Mouse (Mus musculus) lung, embryonic 14.5 days (tissue): ENCODE data around the gene Slc22a17. TPM values are rescaled to one million over a fixed set of nuclear protein-coding genes. Genes with fewer than 3 reads are reported as not detected.

Source experiments
- ATAC-seq: fragments of 200-750 bp; cut with Nextera tagmentation; 2 replicates; pipeline ENCODE4 v1.8.0; 2017; ENCODE audit warnings: mild to moderate bottlenecking, moderate TSS enrichment, moderate library complexity; ENCODE audit not compliant: insufficient read depth
- DNase-seq: peaks from one replicate; pipeline ENCODE4 v3.0.0-alpha.2; 2015
- H3K27ac ChIP-seq: fragments of 300-500 bp; sonication (generic); 2 replicates; pipeline ENCODE4 v1.5.1; 2014; ENCODE audit warnings: low read depth, mild to moderate bottlenecking, moderate library complexity
- H3K27me3 ChIP-seq: fragments of 300-500 bp; sonication (generic); 2 replicates; pipeline ENCODE4 v1.6.1; 2014; ENCODE audit warnings: low read length, control low read depth; ENCODE audit not compliant: insufficient read depth
- H3K36me3 ChIP-seq: fragments of 300-500 bp; sonication (generic); 2 replicates; pipeline ENCODE4 v1.6.1; 2014; ENCODE audit warnings: control low read depth; ENCODE audit not compliant: insufficient read depth
- H3K4me1 ChIP-seq: fragments of 300-500 bp; sonication (generic); 2 replicates; pipeline ENCODE4 v1.6.1; 2014; ENCODE audit warnings: antibody characterized with exemption, control low read depth; ENCODE audit not compliant: insufficient read depth
- H3K4me2 ChIP-seq: fragments of 300-500 bp; sonication (generic); 2 replicates; pipeline ENCODE4 v1.6.1; 2014; ENCODE audit warnings: mild to moderate bottlenecking
- H3K4me3 ChIP-seq: fragments of 300-500 bp; sonication (generic); 2 replicates; pipeline ENCODE4 v1.5.1; 2014; ENCODE audit warnings: low read depth, low read length
- H3K9ac ChIP-seq: fragments of 300-500 bp; sonication (generic); 2 replicates; pipeline ENCODE4 v1.6.1; 2014
- H3K9me3 ChIP-seq: fragments of 300-500 bp; sonication (generic); 2 replicates; pipeline ENCODE4 v1.6.1; 2016; ENCODE audit warnings: low read depth, low read length, control low read depth
- CTCF ChIP-seq: IDR thresholded peaks from 2 replicates; pipeline ENCODE4 v1.5.1; 2016; ENCODE audit warnings: antibody characterized with exemption, low read depth
- WGBS: fragments of 180-500 bp; shearing (Covaris S2); extraction: QIAGEN DNeasy Blood & Tissue Kit; methylation state at CpG from one replicate; pipeline ENCODE4 v1.1.7; 2014; 5-methylcytosine and 5-hydroxymethylcytosine counted together
- polyA plus RNA-seq: library from polyadenylated mRNA; unstranded; fragments of >200 nt; fragmentation: Nextera tagmentation; extraction: Ambion mirVana; gene quantifications from 2 replicates; pipeline ENCODE4 v1.2.1, GENCODE M21; 2014

Gene Slc22a17
- polyA plus RNA-seq, 1 experiment from 2014 or later, result 29.2 TPM

DNA sequence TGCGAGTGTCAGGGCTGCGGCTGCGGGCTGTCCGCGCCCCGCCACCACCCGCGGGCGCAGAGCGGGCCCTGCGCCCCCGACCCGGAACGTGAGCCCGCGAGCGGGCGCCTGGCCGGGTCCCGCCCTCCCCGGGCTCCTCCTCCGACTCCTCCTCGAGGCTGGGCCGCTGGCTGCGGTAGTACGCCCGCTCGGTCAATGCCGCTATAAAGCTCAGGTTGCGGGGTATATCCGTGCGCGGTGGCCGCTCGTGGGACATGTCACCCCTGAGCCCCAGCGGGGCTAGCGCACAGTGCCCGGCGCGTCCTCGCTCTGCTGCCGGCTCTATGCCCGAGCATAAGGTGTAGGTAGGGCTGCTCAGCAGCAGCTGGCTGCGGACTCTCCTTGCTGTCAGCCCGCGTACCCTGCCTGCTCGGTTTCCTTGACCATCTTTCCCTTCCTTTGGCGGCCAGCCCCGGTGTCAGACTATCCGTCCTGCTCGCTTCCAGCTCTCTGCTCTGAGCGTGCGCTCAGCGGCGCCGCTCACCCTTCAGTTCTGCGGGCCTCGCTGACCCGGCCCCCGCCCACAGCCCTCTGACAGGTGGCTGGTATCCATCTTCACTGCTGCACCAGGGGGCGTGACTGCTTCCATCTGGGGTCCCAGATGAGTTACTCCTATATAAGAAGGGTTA, 35.8 kb downstream of the Slc22a17 start, which contains the start of gene Ppp1r3e:
Gene Ppp1r3e, minus strand, starts transcription at position 503 of the 668 bp plus-strand sequence.
- Histone ChIP-seq H3K9ac (peak within 1 kb of the TSS; percentile 72), H3K27me3 (peaks cover 22% of the 10 kb centered on the region), H3K4me1 (peaks cover 6% of the 10 kb centered on the region; the same call in 1 of the 2 replicates), H3K36me3 (no peaks in the 10 kb centered on the region), H3K9me3 (no peaks in the 10 kb centered on the region), H3K4me2 (peak within 1 kb of the TSS; percentile 99), H3K27ac (peak within 1 kb of the TSS; percentile 55), H3K4me3 (peak within 1 kb of the TSS; percentile 71)
- DNase-seq (peak; percentile 70), ATAC-seq (peak; percentile 80)
- TF ChIP-seq CTCF, result no peak
- under 1% methylated on average over 52 of the region's 61 CpGs for WGBS

DNA sequence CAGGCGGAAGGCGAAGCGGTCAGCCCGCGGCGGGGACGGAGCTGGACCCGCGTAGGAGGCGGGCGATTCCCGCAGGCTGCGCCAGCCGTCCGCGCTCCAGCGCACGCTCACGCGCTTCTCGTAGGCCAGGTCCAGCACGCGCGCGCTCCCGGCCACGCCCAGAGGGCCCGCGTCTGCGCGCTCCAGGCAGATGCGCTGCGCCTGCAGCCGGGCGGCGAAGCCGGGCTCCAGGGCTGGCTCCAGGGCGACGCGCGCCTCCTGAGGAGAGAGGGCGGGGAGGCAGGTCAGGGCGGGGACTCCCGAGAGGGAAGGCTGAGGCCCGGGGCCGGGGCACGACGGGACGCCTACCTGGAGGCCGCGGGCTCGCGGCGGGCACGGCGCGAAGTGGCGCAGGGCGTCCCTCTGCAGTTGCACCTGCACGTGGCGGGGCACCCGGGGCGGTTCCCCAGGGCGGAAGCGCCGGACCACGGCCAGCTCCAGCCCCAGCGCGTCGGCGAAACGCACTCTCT, 36.3 kb downstream of the Slc22a17 start:
- Histone ChIP-seq H3K4me2 (peak overlapping the region; percentile 99), H3K27ac (peak overlapping the region; percentile 55), H3K4me3 (peak overlapping the region; percentile 71), H3K27me3 (peaks cover 22% of the 10 kb centered on the region), H3K4me1 (peaks cover 6% of the 10 kb centered on the region; the same call in 1 of the 2 replicates), H3K9me3 (no peaks in the 10 kb centered on the region), H3K9ac (peak overlapping the region; percentile 72), H3K36me3 (no peaks in the 10 kb centered on the region)
- DNase-seq (peak; percentile 93), ATAC-seq (peak; percentile 90)
- 1% methylated on average over 63 of the region's 72 CpGs for WGBS
- no peak for TF ChIP-seq CTCF

GRCm38 (mm10) chr14:54875844-54876538, 36.9 kb downstream of the Slc22a17 start:
- no peak for TF ChIP-seq CTCF
- peak overlapping the region; percentile 72 for H3K9ac ChIP-seq
- H3K27me3 ChIP-seq, result peaks cover 22% of the 10 kb centered on the region
- no peaks in the 10 kb centered on the region for H3K36me3 ChIP-seq
- DNase-seq, result peak; percentile 52
- peak overlapping the region; percentile 71 for H3K4me3 ChIP-seq
- ATAC-seq, result peak; percentile 43; the same call in 1 of the 2 replicates
- H3K27ac ChIP-seq, result peak overlapping the region; percentile 55; the same call in 1 of the 2 replicates
- peak overlapping the region; percentile 99 for H3K4me2 ChIP-seq
- WGBS, result under 1% methylated on average over 36 of the region's 36 CpGs
- no peaks in the 10 kb centered on the region for H3K9me3 ChIP-seq
- H3K4me1 ChIP-seq, result peaks cover 6% of the 10 kb centered on the region; the same call in 1 of the 2 replicates

DNA sequence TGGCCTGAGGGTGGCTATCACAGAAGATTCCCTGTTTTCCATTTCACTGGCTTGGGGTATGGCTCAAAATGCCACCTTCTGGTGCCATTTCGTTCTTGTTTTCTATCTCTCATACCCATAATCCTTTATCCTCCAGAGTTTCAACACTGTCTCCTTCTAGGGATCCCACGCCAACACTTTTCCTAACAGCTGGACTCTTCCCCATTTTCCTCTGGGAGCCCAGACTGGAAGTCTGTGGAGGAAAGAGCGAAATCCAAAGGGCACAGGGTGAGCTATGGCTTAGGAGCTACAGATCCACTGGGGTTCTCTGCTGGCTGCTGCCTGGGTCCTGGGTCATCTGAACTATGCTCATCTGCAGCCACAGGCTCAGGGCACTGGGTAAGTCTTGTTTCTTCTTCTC, 38.8 kb downstream of the Slc22a17 start:
- no peak for TF ChIP-seq CTCF
- WGBS, result 78% methylated on average over 3 of the region's 3 CpGs
- Histone ChIP-seq H3K4me2 (no peak overlapping the region), H3K4me1 (peaks cover 6% of the 10 kb centered on the region; the same call in 1 of the 2 replicates), H3K4me3 (no peak overlapping the region), H3K27ac (no peak overlapping the region), H3K9ac (no peak overlapping the region), H3K36me3 (no peaks in the 10 kb centered on the region), H3K9me3 (no peaks in the 10 kb centered on the region), H3K27me3 (peaks cover 22% of the 10 kb centered on the region)
- no peak for ATAC-seq
- DNase-seq, result no peak

GRCm38 (mm10) chr14:54870861-54871260, 42.1 kb downstream of the Slc22a17 start, which contains the start of gene Homez:
Gene Homez (minus strand): TSS chr14:54870961.
- Histone ChIP-seq H3K27ac (no peak within 1 kb of the TSS), H3K36me3 (no peaks in the 10 kb centered on the region), H3K4me2 (no peak within 1 kb of the TSS), H3K4me3 (no peak within 1 kb of the TSS), H3K4me1 (no peaks in the 10 kb centered on the region), H3K9ac (no peak within 1 kb of the TSS), H3K27me3 (peaks cover 6% of the 10 kb centered on the region; the same call in 1 of the 2 replicates), H3K9me3 (no peaks in the 10 kb centered on the region)
- ATAC-seq (no peak), DNase-seq (no peak)
- no peak for TF ChIP-seq CTCF
- 86% methylated on average over 5 of the region's 5 CpGs for WGBS

DNA sequence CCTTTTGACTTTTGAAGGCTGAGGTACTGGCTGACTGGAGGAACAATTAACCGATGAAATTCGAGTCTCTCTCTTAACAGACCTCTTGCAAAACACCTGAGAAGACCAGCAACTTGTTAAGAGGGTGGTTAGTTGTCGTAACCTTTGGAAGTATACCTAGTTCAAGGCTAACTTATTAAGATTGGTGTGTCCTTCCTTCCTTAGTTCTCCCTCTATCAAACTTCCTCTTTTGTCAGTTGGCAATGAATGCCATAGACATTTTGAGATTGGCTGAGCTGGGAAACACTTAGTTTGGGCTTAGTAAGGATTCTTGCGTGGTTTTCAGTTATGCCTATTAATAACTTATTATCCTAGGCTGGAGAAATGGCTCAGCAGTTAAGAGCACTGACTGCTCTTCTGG, 44.9 kb downstream of the Slc22a17 start:
- no peak overlapping the region for H3K4me2 ChIP-seq
- H3K4me3 ChIP-seq, result no peak overlapping the region
- H3K9ac ChIP-seq, result no peak overlapping the region
- DNase-seq, result no peak
- no peak overlapping the region for H3K27ac ChIP-seq
- no peaks in the 10 kb centered on the region for H3K27me3 ChIP-seq
- no peak for TF ChIP-seq CTCF
- H3K36me3 ChIP-seq, result no peaks in the 10 kb centered on the region
- no peak for ATAC-seq
- WGBS, result 87% methylated on average over 4 of the region's 4 CpGs
- no peaks in the 10 kb centered on the region for H3K4me1 ChIP-seq
- H3K9me3 ChIP-seq, result no peaks in the 10 kb centered on the region

- no peak overlapping the region for H3K9ac ChIP-seq
- DNase-seq (peak; percentile 40), ATAC-seq (no peak)
- no peaks in the 10 kb centered on the region for H3K27me3 ChIP-seq
- H3K27ac ChIP-seq, result no peak overlapping the region
- H3K4me3 ChIP-seq, result no peak overlapping the region
- H3K4me2 ChIP-seq, result no peak overlapping the region
- H3K9me3 ChIP-seq, result no peaks in the 10 kb centered on the region
- H3K4me1 ChIP-seq, result no peaks in the 10 kb centered on the region
- 55% methylated on average over 5 of the region's 5 CpGs for WGBS
- peak; percentile 48 for TF ChIP-seq CTCF
- H3K36me3 ChIP-seq, result no peaks in the 10 kb centered on the region
Observed at GRCm38 (mm10) chr14:54866936-54867335, 46.0 kb downstream of the Slc22a17 start.
